Mouse (Mus musculus) brown adipose tissue, adult 24 weeks (tissue): ENCODE measurements around the gene Etl4. TPM values are rescaled to one million over a fixed set of nuclear protein-coding genes. Genes with fewer than 3 reads are reported as not detected.
A peak's percentile ranks its signal among the peaks of the same experiment; 100 is the strongest.

Source experiments
- H3K27ac ChIP-seq: fragments of 200-500 bp; replicated peaks from 2 replicates; pipeline ENCODE4 v1.5.1; 2012; ENCODE audit warnings: low read depth, mild to moderate bottlenecking, low read length
- H3K4me1 ChIP-seq: fragments of 200-500 bp; 2 replicates; pipeline ENCODE4 v1.6.1; 2012; ENCODE audit warnings: low read length, mixed read lengths; ENCODE audit not compliant: control insufficient read depth, insufficient read depth, insufficient read length
- H3K4me3 ChIP-seq: fragments of 200-500 bp; 2 replicates; pipeline ENCODE4 v1.5.1; 2012; ENCODE audit warnings: low read depth, mild to moderate bottlenecking, low read length, moderate library complexity; ENCODE audit not compliant: insufficient read depth
- polyA plus RNA-seq: library from polyadenylated mRNA; stranded (reverse); fragments of >200 nt; gene quantifications from 2 replicates; pipeline ENCODE4 v1.2.4, GENCODE M21; 2012; ENCODE audit not compliant: missing spikeins, insufficient read depth, insufficient read length

Etl4 gene
- polyA plus RNA-seq, 1 experiment: 8.9 TPM

- Histone ChIP-seq H3K4me1 (no peaks in the 10 kb centered on the region), H3K4me3 (no peak overlapping the region), H3K27ac (no peak overlapping the region)
Observed at GRCm38 (mm10) chr2:20777931-20778330, 868.4 kb downstream of the Etl4 start.

- Histone ChIP-seq H3K4me1 (no peaks in the 10 kb centered on the region), H3K4me3 (no peak overlapping the region), H3K27ac (no peak overlapping the region)
Observed at GRCm38 (mm10) chr2:20779484-20780381, 870.2 kb downstream of the Etl4 start.

GRCm38 (mm10) chr2:20801236-20801890 is 891.8 kb downstream of the Etl4 start:
- Histone ChIP-seq H3K4me1 (no peaks in the 10 kb centered on the region), H3K27ac (no peak overlapping the region), H3K4me3 (no peak overlapping the region)

GRCm38 (mm10) chr2:20811506-20811905 is 901.9 kb downstream of the Etl4 start:
- H3K27ac ChIP-seq: no peak overlapping the region
- H3K4me3 ChIP-seq: 0 out of 2 replicates have a peak overlapping the region, but pooled peaks have one; percentile 29
- H3K4me1 ChIP-seq: no peaks in the 10 kb centered on the region

- H3K4me1 ChIP-seq: no peaks in the 10 kb centered on the region
- H3K4me3 ChIP-seq: no peak overlapping the region
Observed at GRCm38 (mm10) chr2:20813986-20814385, 904.4 kb downstream of the Etl4 start.

GRCm38 (mm10) chr2:20818226-20818625 is 908.6 kb downstream of the Etl4 start:
- Histone ChIP-seq H3K4me3 (no peak overlapping the region), H3K4me1 (no peaks in the 10 kb centered on the region), H3K27ac (no peak overlapping the region)

More at GRCm38 (mm10) chr2:20813986-20814385, 904.4 kb downstream of the Etl4 start:
- H3K27ac ChIP-seq: no peak overlapping the region

GRCm38 (mm10) chr2:20826258-20826657 is 916.7 kb downstream of the Etl4 start:
- Histone ChIP-seq H3K4me3 (no peak overlapping the region), H3K27ac (no peak overlapping the region), H3K4me1 (no peaks in the 10 kb centered on the region)

GRCm38 (mm10) chr2:20830882-20831281 is 921.3 kb downstream of the Etl4 start:
- no peaks in the 10 kb centered on the region for H3K4me1 ChIP-seq
- no peak overlapping the region for H3K27ac ChIP-seq

GRCm38 (mm10) chr2:20831608-20832406 is 922.2 kb downstream of the Etl4 start:
- no peaks in the 10 kb centered on the region for H3K4me1 ChIP-seq
- no peak overlapping the region for H3K4me3 ChIP-seq
- H3K27ac ChIP-seq: no peak overlapping the region

More at GRCm38 (mm10) chr2:20830882-20831281, 921.3 kb downstream of the Etl4 start:
- H3K4me3 ChIP-seq: no peak overlapping the region

- Histone ChIP-seq H3K4me3 (no peak overlapping the region), H3K4me1 (no peaks in the 10 kb centered on the region), H3K27ac (no peak overlapping the region)
Observed at GRCm38 (mm10) chr2:20849346-20849745, 939.8 kb downstream of the Etl4 start.
